Mouse (Mus musculus) liver, adult 2 months (tissue): ENCODE measurements at regions not wholly inside any gene's neighbourhood (a gene's known extent, or its start where the extent isn't known, plus 50 kb on each side); places are given as distances from the start of the nearest gene placed in this dataset.

Experiments used
- CTCF ChIP-seq: fragments of 200-500 bp; IDR thresholded peaks from 2 replicates; pipeline ENCODE4 v1.5.1; 2011; ENCODE audit warnings: low read depth, low read length, control low read depth
- POLR2A ChIP-seq: fragments of 200-500 bp; IDR thresholded peaks from 2 replicates; pipeline ENCODE4 v1.6.1; 2011; ENCODE audit warnings: low read length, control low read depth; ENCODE audit not compliant: insufficient read depth; ENCODE audit errors: extremely low read depth

DNA sequence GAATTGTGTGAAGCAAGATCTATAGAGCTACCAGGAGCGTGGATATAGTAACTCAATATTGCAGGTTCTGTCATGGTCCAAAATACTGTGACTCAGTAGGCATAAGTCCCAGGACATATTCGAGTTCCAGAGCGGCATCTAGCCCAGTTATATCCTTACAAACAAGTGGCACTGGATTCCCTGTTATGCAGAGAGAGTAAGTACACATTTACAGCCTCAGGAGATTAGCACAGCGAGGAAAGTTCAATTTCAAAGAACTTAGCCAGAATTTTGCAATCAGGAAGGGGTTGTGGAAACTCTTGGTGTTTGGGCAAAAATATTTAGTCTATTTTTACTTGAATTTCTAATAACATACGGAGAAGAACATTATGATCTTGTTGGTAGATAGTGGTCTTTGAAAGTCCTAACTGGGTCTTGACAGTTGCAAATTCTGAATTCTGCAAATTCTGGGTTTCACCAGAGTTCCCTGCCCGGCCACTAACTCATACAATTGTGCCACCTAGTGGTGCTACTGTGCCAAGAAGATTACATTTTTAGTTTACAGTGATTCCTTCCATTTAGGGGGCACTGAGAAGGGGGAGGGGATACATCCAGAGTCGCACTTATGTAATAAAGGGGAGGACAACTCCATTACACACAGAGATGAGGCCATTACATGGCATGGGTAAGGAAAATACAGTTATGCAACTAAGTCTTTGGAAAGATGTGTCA lies 54.7 kb upstream of the Chrdl1 start:
- TF ChIP-seq POLR2A (no peak), CTCF (no peak)
